Mouse (Mus musculus): Measurements from ENCODE around the gene Oaz1. TPM values are rescaled to one million over a fixed set of nuclear protein-coding genes. Genes with fewer than 3 reads are reported as not detected.

Oaz1 gene
- polyA plus RNA-seq, 1 experiment from 2014 or later: 1,351 TPM

- Histone ChIP-seq H3K4me1 (replicated peaks; ENCODE audit: control insufficient read depth, insufficient read depth, low read length) (no peaks in the 10 kb centered on the region), H3K36me3 (ENCODE audit: control insufficient read depth, insufficient read depth) (no peaks in the 10 kb centered on the region), H3K4me2 (ENCODE audit: low read length) (no peak overlapping the region), H3K27ac (ENCODE audit: low read length) (no peak overlapping the region), H3K9me3 (ENCODE audit: control insufficient read depth, low read length) (no peaks in the 10 kb centered on the region), H3K4me3 (replicated peaks; ENCODE audit: low read length) (no peak overlapping the region), H3K9ac (replicated peaks; ENCODE audit: low read depth, low read length) (no peak overlapping the region), H3K27me3 (replicated peaks; ENCODE audit: control insufficient read depth, insufficient read depth, low read length) (no peaks in the 10 kb centered on the region)
- WGBS: 77% methylated on average over 9 of the region's 9 CpGs
- no peak for ATAC-seq
Measured at GRCm38 (mm10) chr10:80874035-80874434, 47.6 kb downstream of the Oaz1 start.

- Histone ChIP-seq H3K27me3 (replicated peaks; ENCODE audit: control insufficient read depth, insufficient read depth, low read length) (no peaks in the 10 kb centered on the region), H3K9me3 (ENCODE audit: control insufficient read depth, low read length) (no peaks in the 10 kb centered on the region), H3K36me3 (ENCODE audit: control insufficient read depth, insufficient read depth) (no peaks in the 10 kb centered on the region), H3K4me2 (ENCODE audit: low read length) (no peak overlapping the region), H3K4me1 (replicated peaks; ENCODE audit: control insufficient read depth, insufficient read depth, low read length) (no peaks in the 10 kb centered on the region), H3K9ac (replicated peaks; ENCODE audit: low read depth, low read length) (no peak overlapping the region), H3K4me3 (replicated peaks; ENCODE audit: low read length) (no peak overlapping the region), H3K27ac (ENCODE audit: low read length) (no peak overlapping the region)
- 29% methylated on average over 5 of the region's 5 CpGs for WGBS
- 0 out of 2 replicates have a peak, but pooled peaks have one; percentile 41 for ATAC-seq
Measured at GRCm38 (mm10) chr10:80876028-80876427, 49.6 kb downstream of the Oaz1 start.

- H3K27ac ChIP-seq (ENCODE audit: low read length): no peak overlapping the region
- H3K4me1 ChIP-seq (replicated peaks; ENCODE audit: control insufficient read depth, insufficient read depth, low read length): no peaks in the 10 kb centered on the region
- H3K9me3 ChIP-seq (ENCODE audit: control insufficient read depth, low read length): no peaks in the 10 kb centered on the region
- no peak overlapping the region for H3K4me2 ChIP-seq (ENCODE audit: low read length)
- no peaks in the 10 kb centered on the region for H3K27me3 ChIP-seq (replicated peaks; ENCODE audit: control insufficient read depth, insufficient read depth, low read length)
- ATAC-seq: no peak
- 22% methylated on average over 3 of the region's 3 CpGs for WGBS
- H3K9ac ChIP-seq (replicated peaks; ENCODE audit: low read depth, low read length): no peak overlapping the region
- H3K4me3 ChIP-seq (replicated peaks; ENCODE audit: low read length): no peak overlapping the region
- H3K36me3 ChIP-seq (ENCODE audit: control insufficient read depth, insufficient read depth): no peaks in the 10 kb centered on the region
Measured at GRCm38 (mm10) chr10:80876594-80876993, 50.1 kb downstream of the Oaz1 start.

MicroRNAs within 50 kb of the gene (microRNA counts, 519-probe panel; counts per million panel counts)
- microRNA mmu-miR-1982: not detected

Small RNA genes lying within 50 kb of the gene (microRNA-seq; reads per million reads assigned to microRNA genes)
- 5.6 reads per million, percentile 23 among the genes with 10 or more reads in this experiment for gene Mir1982

Other genes with a start within 250 kb of the Oaz1 start
- 9.2 and 10.1 TPM in 2 replicates for gene Klf16, start 249.3 kb upstream of the Oaz1 start, polyA plus RNA-seq (2015; fragmentation: Nextera tagmentation; extraction: Ambion mirVana)
- gene Abhd17a, start 236.3 kb upstream of the Oaz1 start, polyA plus RNA-seq (2015; fragmentation: Nextera tagmentation; extraction: Ambion mirVana): 92.2 and 93.1 TPM in 2 replicates
- gene Scamp4, start 223.8 kb upstream of the Oaz1 start, polyA plus RNA-seq (2015; fragmentation: Nextera tagmentation; extraction: Ambion mirVana): 69.9 and 77.2 TPM in 2 replicates
- gene Adat3, start 223.8 kb upstream of the Oaz1 start, polyA plus RNA-seq (2015; fragmentation: Nextera tagmentation; extraction: Ambion mirVana): 6.4 and 6.7 TPM in 2 replicates
- gene Gm49322, start 220.6 kb upstream of the Oaz1 start, polyA plus RNA-seq (2015; fragmentation: Nextera tagmentation; extraction: Ambion mirVana): 3.1 and 4.1 TPM in 2 replicates
- 91.3 and 96.9 TPM in 2 replicates for gene Csnk1g2, start 203.8 kb upstream of the Oaz1 start, polyA plus RNA-seq (2015; fragmentation: Nextera tagmentation; extraction: Ambion mirVana)
- 75.2 and 79.7 TPM in 2 replicates for gene Btbd2, start 169.6 kb upstream of the Oaz1 start, polyA plus RNA-seq (2015; fragmentation: Nextera tagmentation; extraction: Ambion mirVana)
- gene Mknk2, start 148.5 kb upstream of the Oaz1 start, polyA plus RNA-seq (2015; fragmentation: Nextera tagmentation; extraction: Ambion mirVana): 57.1 and 61.2 TPM in 2 replicates
- 56.9 and 59.4 TPM in 2 replicates for gene Mob3a, start 124.7 kb upstream of the Oaz1 start, polyA plus RNA-seq (2015; fragmentation: Nextera tagmentation; extraction: Ambion mirVana)
- gene Izumo4, start 124.5 kb upstream of the Oaz1 start, polyA plus RNA-seq (2015; fragmentation: Nextera tagmentation; extraction: Ambion mirVana): 32.5 and 44.1 TPM in 2 replicates
- gene Ap3d1, start 84.4 kb upstream of the Oaz1 start, polyA plus RNA-seq (2015; fragmentation: Nextera tagmentation; extraction: Ambion mirVana): 101 and 102 TPM in 2 replicates
- gene Dot1l, start 71.5 kb upstream of the Oaz1 start, polyA plus RNA-seq (2015; fragmentation: Nextera tagmentation; extraction: Ambion mirVana): 17.4 and 22.5 TPM in 2 replicates
- gene Sf3a2, start 28.5 kb upstream of the Oaz1 start, polyA plus RNA-seq (2015; fragmentation: Nextera tagmentation; extraction: Ambion mirVana): 62.6 and 65.1 TPM in 2 replicates
- 129 and 143 TPM in 2 replicates for gene Plekhj1, start 28.0 kb upstream of the Oaz1 start, polyA plus RNA-seq (2015; fragmentation: Nextera tagmentation; extraction: Ambion mirVana)
- 0.15 TPM in 1 of 2 replicates, not detected in the other for gene Amh, start 21.4 kb upstream of the Oaz1 start, polyA plus RNA-seq (2015; fragmentation: Nextera tagmentation; extraction: Ambion mirVana)
- gene Jsrp1, start 13.2 kb upstream of the Oaz1 start, polyA plus RNA-seq (2015; fragmentation: Nextera tagmentation; extraction: Ambion mirVana): not detected in 2 replicates
- gene Lingo3, start 17.4 kb downstream of the Oaz1 start, polyA plus RNA-seq (2015; fragmentation: Nextera tagmentation; extraction: Ambion mirVana): 6.0 and 9.3 TPM in 2 replicates
- 223 and 228 TPM in 2 replicates for gene Lsm7, start 28.6 kb downstream of the Oaz1 start, polyA plus RNA-seq (2015; fragmentation: Nextera tagmentation; extraction: Ambion mirVana)
- gene Sppl2b, start 28.6 kb downstream of the Oaz1 start, polyA plus RNA-seq (2015; fragmentation: Nextera tagmentation; extraction: Ambion mirVana): 64.9 and 78.6 TPM in 2 replicates
- gene Tmprss9, start 45.2 kb downstream of the Oaz1 start, polyA plus RNA-seq (2015; fragmentation: Nextera tagmentation; extraction: Ambion mirVana): 0.24 and 0.25 TPM in 2 replicates
- 298 and 299 TPM in 2 replicates for gene Timm13, start 74.3 kb downstream of the Oaz1 start, polyA plus RNA-seq (2015; fragmentation: Nextera tagmentation; extraction: Ambion mirVana)
- gene Lmnb2, start 91.6 kb downstream of the Oaz1 start, polyA plus RNA-seq (2015; fragmentation: Nextera tagmentation; extraction: Ambion mirVana): 53.2 and 59.8 TPM in 2 replicates
- gene Gadd45b, start 103.4 kb downstream of the Oaz1 start, polyA plus RNA-seq (2015; fragmentation: Nextera tagmentation; extraction: Ambion mirVana): 5.8 and 7.0 TPM in 2 replicates
- gene Gng7, start 188.3 kb downstream of the Oaz1 start, polyA plus RNA-seq (2015; fragmentation: Nextera tagmentation; extraction: Ambion mirVana): 41.0 and 47.4 TPM in 2 replicates
- gene Diras1, start 199.0 kb downstream of the Oaz1 start, polyA plus RNA-seq (2015; fragmentation: Nextera tagmentation; extraction: Ambion mirVana): 37.6 and 45.4 TPM in 2 replicates
- 48.1 and 54.0 TPM in 2 replicates for gene Slc39a3, start 210.8 kb downstream of the Oaz1 start, polyA plus RNA-seq (2015; fragmentation: Nextera tagmentation; extraction: Ambion mirVana)
- gene Sgta, start 233.5 kb downstream of the Oaz1 start, polyA plus RNA-seq (2015; fragmentation: Nextera tagmentation; extraction: Ambion mirVana): 325 and 344 TPM in 2 replicates
- 69.4 and 70.4 TPM in 2 replicates for gene Thop1, start 243.4 kb downstream of the Oaz1 start, polyA plus RNA-seq (2015; fragmentation: Nextera tagmentation; extraction: Ambion mirVana)